Mouse (Mus musculus): ENCODE data around the gene Iqgap2. TPM values are rescaled to one million over a fixed set of nuclear protein-coding genes. Genes with fewer than 3 reads are reported as not detected.

Iqgap2 gene
- polyA plus RNA-seq, 1 experiment, result 48.2 TPM

DNA sequence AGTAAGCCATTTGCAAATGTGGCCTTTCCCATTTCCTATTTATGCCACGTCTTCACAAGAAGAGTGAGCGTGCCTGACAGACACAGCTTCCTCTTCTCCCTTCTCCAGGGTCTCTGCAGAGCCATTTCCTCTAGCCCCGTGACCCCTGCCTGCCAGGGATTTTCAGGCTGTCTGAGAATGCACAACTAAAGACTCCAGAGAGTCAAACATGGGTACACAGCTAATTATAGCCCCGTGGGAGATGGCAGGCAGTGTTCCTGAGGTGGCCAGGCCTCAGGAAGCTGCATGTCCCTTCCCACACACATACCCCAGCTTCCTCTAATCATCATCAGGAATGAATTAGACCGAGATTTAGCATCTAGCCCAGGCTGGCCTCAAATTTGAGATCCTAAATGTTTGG, 252.8 kb downstream of the Iqgap2 start:
- Histone ChIP-seq H3K4me1 (ENCODE audit: control insufficient read depth, insufficient read depth, low read length) (peaks cover 19% of the 10 kb centered on the region), H3K4me3 (ENCODE audit: insufficient read depth, low read length) (no peak overlapping the region), H3K27ac (ENCODE audit: insufficient read depth, low read depth, low read length) (peak overlapping the region; percentile 59)
- TF ChIP-seq POLR2A (IDR thresholded peaks at IDR 0.05; ENCODE audit: borderline replicate concordance, low read depth, low read length) (no peak), CTCF (IDR thresholded peaks at IDR 0.05; ENCODE audit: low read depth, low read length) (no peak)

- Histone ChIP-seq H3K27ac (ENCODE audit: insufficient read depth, low read depth, low read length) (no peak overlapping the region), H3K4me1 (ENCODE audit: control insufficient read depth, insufficient read depth, low read length) (peaks cover 19% of the 10 kb centered on the region), H3K4me3 (ENCODE audit: insufficient read depth, low read length) (no peak overlapping the region)
- TF ChIP-seq CTCF (IDR thresholded peaks at IDR 0.05; ENCODE audit: low read depth, low read length) (no peak), POLR2A (IDR thresholded peaks at IDR 0.05; ENCODE audit: borderline replicate concordance, low read depth, low read length) (no peak)
Observed at GRCm38 (mm10) chr13:95637737-95638136, 254.0 kb downstream of the Iqgap2 start.

- Histone ChIP-seq H3K4me1 (ENCODE audit: control insufficient read depth, insufficient read depth, low read length) (peaks cover 19% of the 10 kb centered on the region), H3K4me3 (ENCODE audit: insufficient read depth, low read length) (no peak overlapping the region), H3K27ac (ENCODE audit: insufficient read depth, low read depth, low read length) (no peak overlapping the region)
- no peak for TF ChIP-seq POLR2A (IDR thresholded peaks at IDR 0.05; ENCODE audit: borderline replicate concordance, low read depth, low read length)
- no peak for TF ChIP-seq CTCF (IDR thresholded peaks at IDR 0.05; ENCODE audit: low read depth, low read length)
Observed at GRCm38 (mm10) chr13:95635301-95635700, 256.4 kb downstream of the Iqgap2 start.

DNA sequence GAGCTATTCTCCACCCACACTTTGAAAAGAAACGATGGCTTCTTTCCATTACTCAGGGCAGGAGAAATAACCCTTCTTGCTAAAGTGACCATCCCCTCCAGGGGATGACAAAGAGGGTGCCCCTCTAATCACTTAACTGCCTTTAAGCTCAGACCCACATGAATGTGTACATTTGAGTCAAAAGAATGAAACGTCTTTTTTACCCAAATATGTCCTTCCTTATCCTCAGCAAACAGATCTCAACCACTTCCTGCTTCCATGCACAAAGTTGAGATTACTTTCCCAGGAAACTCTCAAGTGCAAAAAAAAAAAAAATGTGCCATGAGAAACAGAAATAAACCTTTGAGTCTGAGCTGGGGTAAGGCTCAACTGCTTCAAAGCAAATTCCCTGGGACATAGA, 257.3 kb downstream of the Iqgap2 start:
- TF ChIP-seq POLR2A (IDR thresholded peaks at IDR 0.05; ENCODE audit: borderline replicate concordance, low read depth, low read length) (no peak), CTCF (IDR thresholded peaks at IDR 0.05; ENCODE audit: low read depth, low read length) (no peak)
- peaks cover 16% of the 10 kb centered on the region for H3K4me1 ChIP-seq (ENCODE audit: control insufficient read depth, insufficient read depth, low read length)
- no peak overlapping the region for H3K27ac ChIP-seq (ENCODE audit: insufficient read depth, low read depth, low read length)
- no peak overlapping the region for H3K4me3 ChIP-seq (ENCODE audit: insufficient read depth, low read length)

GRCm38 (mm10) chr13:95633384-95633783, 258.3 kb downstream of the Iqgap2 start:
- TF ChIP-seq POLR2A (IDR thresholded peaks at IDR 0.05; ENCODE audit: borderline replicate concordance, low read depth, low read length) (no peak), CTCF (IDR thresholded peaks at IDR 0.05; ENCODE audit: low read depth, low read length) (no peak)
- H3K4me3 ChIP-seq (ENCODE audit: insufficient read depth, low read length), result no peak overlapping the region
- H3K27ac ChIP-seq (ENCODE audit: insufficient read depth, low read depth, low read length), result no peak overlapping the region
- peaks cover 6% of the 10 kb centered on the region for H3K4me1 ChIP-seq (ENCODE audit: control insufficient read depth, insufficient read depth, low read length)

DNA sequence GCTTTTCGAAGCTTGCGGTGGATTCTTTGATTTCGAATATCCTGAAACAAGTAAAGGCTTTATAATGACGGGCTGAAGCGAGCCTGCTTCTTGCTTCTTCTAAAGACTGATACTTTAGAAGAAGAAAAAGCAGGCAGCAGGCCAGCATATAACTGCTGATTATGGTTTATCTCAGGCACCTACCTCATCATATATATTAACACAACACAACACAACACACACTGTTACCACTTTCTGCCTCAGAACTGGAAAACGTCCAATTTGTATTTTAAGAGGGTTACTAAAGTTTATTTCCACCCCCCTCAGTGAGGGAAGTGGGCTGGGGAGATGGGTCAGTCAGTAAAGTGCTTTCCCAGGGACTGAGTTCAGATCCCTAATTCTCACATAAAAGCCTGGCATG, 259.6 kb downstream of the Iqgap2 start:
- Histone ChIP-seq H3K4me1 (ENCODE audit: control insufficient read depth, insufficient read depth, low read length) (0 out of 2 replicates have a peak, but pooled peaks cover 2% of the 10 kb centered on the region), H3K27ac (ENCODE audit: insufficient read depth, low read depth, low read length) (no peak overlapping the region), H3K4me3 (ENCODE audit: insufficient read depth, low read length) (no peak overlapping the region)
- TF ChIP-seq CTCF (IDR thresholded peaks at IDR 0.05; ENCODE audit: low read depth, low read length), result no peak
- TF ChIP-seq POLR2A (IDR thresholded peaks at IDR 0.05; ENCODE audit: borderline replicate concordance, low read depth, low read length), result no peak

DNA sequence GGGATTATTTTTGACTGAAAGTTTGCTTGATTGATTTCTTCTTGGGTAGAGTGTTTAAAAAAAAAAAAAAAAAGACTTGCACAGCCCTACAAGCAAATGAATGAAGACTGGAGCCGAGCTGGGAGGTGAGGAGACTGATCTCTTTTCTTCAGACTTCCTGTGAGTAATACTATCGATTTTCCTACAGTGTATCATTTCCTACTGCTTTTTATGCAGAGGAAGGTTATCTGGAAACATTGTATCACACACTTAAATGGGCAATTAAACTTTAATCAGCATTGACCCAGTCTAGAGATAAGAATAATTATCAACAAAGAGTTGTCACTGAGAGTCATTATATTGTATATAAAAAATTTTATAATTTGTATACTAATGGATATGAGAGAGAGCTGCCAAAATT, 261.0 kb downstream of the Iqgap2 start:
- TF ChIP-seq CTCF (IDR thresholded peaks at IDR 0.05; ENCODE audit: low read depth, low read length), result no peak
- no peak for TF ChIP-seq POLR2A (IDR thresholded peaks at IDR 0.05; ENCODE audit: borderline replicate concordance, low read depth, low read length)
- Histone ChIP-seq H3K4me3 (ENCODE audit: insufficient read depth, low read length) (no peak overlapping the region), H3K4me1 (ENCODE audit: control insufficient read depth, insufficient read depth, low read length) (0 out of 2 replicates have a peak, but pooled peaks cover 2% of the 10 kb centered on the region), H3K27ac (ENCODE audit: insufficient read depth, low read depth, low read length) (no peak overlapping the region)

- Histone ChIP-seq H3K27ac (ENCODE audit: insufficient read depth, low read depth, low read length) (no peak overlapping the region), H3K4me1 (ENCODE audit: control insufficient read depth, insufficient read depth, low read length) (0 out of 2 replicates have a peak, but pooled peaks cover 2% of the 10 kb centered on the region), H3K4me3 (ENCODE audit: insufficient read depth, low read length) (no peak overlapping the region)
- TF ChIP-seq CTCF (IDR thresholded peaks at IDR 0.05; ENCODE audit: low read depth, low read length) (no peak), POLR2A (IDR thresholded peaks at IDR 0.05; ENCODE audit: borderline replicate concordance, low read depth, low read length) (no peak)
Observed at GRCm38 (mm10) chr13:95629751-95630150, 262.0 kb downstream of the Iqgap2 start.

- Histone ChIP-seq H3K27ac (ENCODE audit: insufficient read depth, low read depth, low read length) (no peak overlapping the region), H3K4me3 (ENCODE audit: insufficient read depth, low read length) (no peak overlapping the region), H3K4me1 (ENCODE audit: control insufficient read depth, insufficient read depth, low read length) (no peaks in the 10 kb centered on the region)
- TF ChIP-seq CTCF (IDR thresholded peaks at IDR 0.05; ENCODE audit: low read depth, low read length) (no peak), POLR2A (IDR thresholded peaks at IDR 0.05; ENCODE audit: borderline replicate concordance, low read depth, low read length) (no peak)
Observed at GRCm38 (mm10) chr13:95626696-95627095, 265.0 kb downstream of the Iqgap2 start.

DNA sequence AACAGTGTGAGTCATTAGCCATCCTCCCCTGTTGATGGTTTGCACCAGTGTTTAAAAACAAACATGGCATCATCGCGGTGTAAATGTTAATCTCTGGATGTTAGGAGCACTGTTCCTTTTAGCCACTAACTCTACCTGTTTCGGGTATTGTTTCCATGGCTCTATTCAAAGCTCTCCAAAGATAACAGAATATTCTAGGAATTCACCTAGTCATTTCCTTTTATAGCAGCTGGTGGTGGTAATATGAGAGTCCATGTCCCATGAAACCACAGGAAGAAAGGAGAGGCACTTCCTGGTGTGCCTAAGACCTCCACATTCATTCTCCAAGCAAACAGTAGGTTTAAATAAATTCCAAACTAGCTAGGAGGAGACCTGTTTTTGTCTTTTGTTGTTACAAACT, 268.7 kb downstream of the Iqgap2 start:
- Histone ChIP-seq H3K27ac (ENCODE audit: insufficient read depth, low read depth, low read length) (no peak overlapping the region), H3K4me1 (ENCODE audit: control insufficient read depth, insufficient read depth, low read length) (no peaks in the 10 kb centered on the region)

GRCm38 (mm10) chr13:95621563-95621962, 270.2 kb downstream of the Iqgap2 start:
- TF ChIP-seq CTCF (IDR thresholded peaks at IDR 0.05; ENCODE audit: low read depth, low read length), result no peak
- TF ChIP-seq POLR2A (IDR thresholded peaks at IDR 0.05; ENCODE audit: borderline replicate concordance, low read depth, low read length), result no peak
- no peak overlapping the region for H3K4me3 ChIP-seq (ENCODE audit: insufficient read depth, low read length)
- H3K4me1 ChIP-seq (ENCODE audit: control insufficient read depth, insufficient read depth, low read length), result no peaks in the 10 kb centered on the region
- no peak overlapping the region for H3K27ac ChIP-seq (ENCODE audit: insufficient read depth, low read depth, low read length)

More for the DNA sequence above, 268.7 kb downstream of the Iqgap2 start:
- H3K4me3 ChIP-seq (ENCODE audit: insufficient read depth, low read length), result no peak overlapping the region
- TF ChIP-seq CTCF (IDR thresholded peaks at IDR 0.05; ENCODE audit: low read depth, low read length), result no peak
- TF ChIP-seq POLR2A (IDR thresholded peaks at IDR 0.05; ENCODE audit: borderline replicate concordance, low read depth, low read length), result no peak
